Mouse (Mus musculus) intestine, embryonic 14.5 days (tissue): Measurements from ENCODE around the gene Tas1r2. TPM values are rescaled to one million over a fixed set of nuclear protein-coding genes. Genes with fewer than 3 reads are reported as not detected.

Source experiments
- ATAC-seq: fragments of 200-750 bp; cut with Nextera tagmentation; replicated peaks from 2 replicates; pipeline ENCODE4 v1.8.0; 2017; ENCODE audit warnings: low read depth, moderate number of reproducible peaks, moderate TSS enrichment, moderate library complexity; ENCODE audit not compliant: low FRiP score, low TSS enrichment
- DNase-seq: peaks from one replicate; pipeline ENCODE4 v3.0.0-alpha.2; 2018; ENCODE audit warnings: low spot score
- H3K27ac ChIP-seq: fragments of 300-500 bp; sonication (generic); 2 replicates; pipeline ENCODE4 v1.5.1; 2014; ENCODE audit warnings: low read depth, mild to moderate bottlenecking, control low read depth
- H3K27me3 ChIP-seq: fragments of 300-500 bp; sonication (generic); replicated peaks from 2 replicates; pipeline ENCODE4 v1.6.1; 2014; ENCODE audit warnings: low read length, control low read depth; ENCODE audit not compliant: control insufficient read depth, insufficient read depth
- H3K36me3 ChIP-seq: fragments of 300-500 bp; sonication (generic); 2 replicates; pipeline ENCODE4 v1.6.1; 2014; ENCODE audit warnings: low read length, control low read depth; ENCODE audit not compliant: control insufficient read depth, insufficient read depth
- H3K4me1 ChIP-seq: fragments of 300-500 bp; sonication (generic); replicated peaks from 2 replicates; pipeline ENCODE4 v1.6.1; 2014; ENCODE audit warnings: low read length, control low read depth, mixed read lengths; ENCODE audit not compliant: control insufficient read depth, insufficient read depth
- H3K4me2 ChIP-seq: fragments of 300-500 bp; sonication (generic); 2 replicates; pipeline ENCODE4 v1.6.1; 2014; ENCODE audit warnings: low read length
- H3K4me3 ChIP-seq: fragments of 300-500 bp; sonication (generic); 2 replicates; pipeline ENCODE4 v1.5.1; 2014; ENCODE audit warnings: low read depth, low read length, control low read depth, mixed read lengths
- H3K9ac ChIP-seq: fragments of 300-500 bp; sonication (generic); 2 replicates; pipeline ENCODE4 v1.6.1; 2014; ENCODE audit warnings: mild to moderate bottlenecking, low read length
- H3K9me3 ChIP-seq: fragments of 300-500 bp; sonication (generic); 2 replicates; pipeline ENCODE4 v1.6.1; 2016; ENCODE audit warnings: low read length, control low read depth; ENCODE audit not compliant: control insufficient read depth
- WGBS: fragments of 180-500 bp; shearing (Covaris S2); extraction: QIAGEN DNeasy Blood & Tissue Kit; methylation state at CpG from one replicate; pipeline ENCODE4 v1.1.7; 2014; 5-methylcytosine and 5-hydroxymethylcytosine counted together
- polyA plus RNA-seq: library from polyadenylated mRNA; unstranded; fragments of >200 nt; fragmentation: Nextera tagmentation; extraction: Ambion mirVana; gene quantifications from 2 replicates; pipeline ENCODE4 v1.2.1, GENCODE M21; 2014

Gene Tas1r2
- polyA plus RNA-seq, 1 experiment from 2014 or later: not detected

- no peak overlapping the region for H3K9ac ChIP-seq
- H3K4me2 ChIP-seq: no peak overlapping the region
- no peak overlapping the region for H3K27ac ChIP-seq
- H3K9me3 ChIP-seq: no peaks in the 10 kb centered on the region
- WGBS: 43% methylated on average over 8 of the region's 8 CpGs
- DNase-seq: no peak
- no peaks in the 10 kb centered on the region; the same call in 1 of the 2 replicates for H3K4me1 ChIP-seq
- H3K27me3 ChIP-seq: 0 out of 2 replicates have a peak, but pooled peaks cover 3% of the 10 kb centered on the region
- no peak overlapping the region for H3K4me3 ChIP-seq
- no peak for ATAC-seq
- H3K36me3 ChIP-seq: no peaks in the 10 kb centered on the region
These were observed 45.3 kb downstream of the Tas1r2 start for GRCm38 (mm10) chr4:139698602-139699001.

GRCm38 (mm10) chr4:139702914-139703313 is 49.6 kb downstream of the Tas1r2 start:
- no peak overlapping the region for H3K4me2 ChIP-seq
- H3K9ac ChIP-seq: no peak overlapping the region
- no peak for DNase-seq
- H3K4me1 ChIP-seq: no peaks in the 10 kb centered on the region
- no peak overlapping the region for H3K27ac ChIP-seq
- H3K27me3 ChIP-seq: no peaks in the 10 kb centered on the region
- H3K36me3 ChIP-seq: no peaks in the 10 kb centered on the region
- ATAC-seq: no peak
- no peaks in the 10 kb centered on the region for H3K9me3 ChIP-seq
- 51% methylated on average over 4 of the region's 4 CpGs for WGBS
- H3K4me3 ChIP-seq: no peak overlapping the region

- Histone ChIP-seq H3K4me2 (no peak overlapping the region), H3K4me3 (no peak overlapping the region), H3K9ac (no peak overlapping the region), H3K36me3 (no peaks in the 10 kb centered on the region), H3K27me3 (no peaks in the 10 kb centered on the region), H3K4me1 (no peaks in the 10 kb centered on the region), H3K9me3 (no peaks in the 10 kb centered on the region), H3K27ac (no peak overlapping the region)
- no peak for DNase-seq
- ATAC-seq: no peak
- 81% methylated on average over 11 of the region's 11 CpGs for WGBS
These were observed 50.1 kb downstream of the Tas1r2 start for GRCm38 (mm10) chr4:139703468-139703867.

GRCm38 (mm10) chr4:139705986-139706385 is 52.6 kb downstream of the Tas1r2 start:
- Histone ChIP-seq H3K9ac (no peak overlapping the region), H3K27me3 (no peaks in the 10 kb centered on the region), H3K9me3 (no peaks in the 10 kb centered on the region), H3K27ac (no peak overlapping the region), H3K4me2 (no peak overlapping the region), H3K4me1 (no peaks in the 10 kb centered on the region), H3K36me3 (no peaks in the 10 kb centered on the region), H3K4me3 (no peak overlapping the region)
- no peak for ATAC-seq
- no peak for DNase-seq
- WGBS: 85% methylated on average over 5 of the region's 5 CpGs

- ATAC-seq (no peak), DNase-seq (no peak)
- Histone ChIP-seq H3K9me3 (no peaks in the 10 kb centered on the region), H3K27ac (no peak overlapping the region), H3K36me3 (no peaks in the 10 kb centered on the region), H3K4me2 (no peak overlapping the region), H3K27me3 (no peaks in the 10 kb centered on the region), H3K9ac (no peak overlapping the region), H3K4me3 (no peak overlapping the region), H3K4me1 (no peaks in the 10 kb centered on the region)
- WGBS: 48% methylated on average over 25 of the region's 25 CpGs
These were observed 57.4 kb downstream of the Tas1r2 start for GRCm38 (mm10) chr4:139710467-139711334.

- no peak overlapping the region for H3K27ac ChIP-seq
- no peaks in the 10 kb centered on the region for H3K4me1 ChIP-seq
- WGBS: 37% methylated on average over 13 of the region's 13 CpGs
- H3K27me3 ChIP-seq: 0 out of 2 replicates have a peak, but pooled peaks cover 2% of the 10 kb centered on the region
- DNase-seq (no peak), ATAC-seq (no peak)
- no peak overlapping the region for H3K4me2 ChIP-seq
- no peaks in the 10 kb centered on the region for H3K9me3 ChIP-seq
- no peak overlapping the region for H3K4me3 ChIP-seq
- H3K36me3 ChIP-seq: no peaks in the 10 kb centered on the region
- no peak overlapping the region for H3K9ac ChIP-seq
These were observed 62.0 kb downstream of the Tas1r2 start for GRCm38 (mm10) chr4:139715241-139715932.

GRCm38 (mm10) chr4:139716477-139717169 is 63.3 kb downstream of the Tas1r2 start:
- ATAC-seq (no peak), DNase-seq (no peak)
- 0 out of 2 replicates have a peak, but pooled peaks cover 2% of the 10 kb centered on the region for H3K27me3 ChIP-seq
- no peaks in the 10 kb centered on the region for H3K36me3 ChIP-seq
- no peaks in the 10 kb centered on the region for H3K9me3 ChIP-seq
- WGBS: 85% methylated on average over 10 of the region's 10 CpGs
- no peak overlapping the region for H3K9ac ChIP-seq
- H3K27ac ChIP-seq: no peak overlapping the region
- H3K4me2 ChIP-seq: no peak overlapping the region
- no peak overlapping the region for H3K4me3 ChIP-seq
- no peaks in the 10 kb centered on the region for H3K4me1 ChIP-seq

- Histone ChIP-seq H3K4me2 (no peak overlapping the region), H3K27ac (no peak overlapping the region), H3K4me3 (no peak overlapping the region), H3K9me3 (no peaks in the 10 kb centered on the region), H3K27me3 (0 out of 2 replicates have a peak, but pooled peaks cover 2% of the 10 kb centered on the region), H3K4me1 (no peaks in the 10 kb centered on the region), H3K9ac (no peak overlapping the region), H3K36me3 (no peaks in the 10 kb centered on the region)
- WGBS: 74% methylated on average over 5 of the region's 5 CpGs
- DNase-seq: no peak
- no peak for ATAC-seq
These were observed 65.6 kb downstream of the Tas1r2 start for GRCm38 (mm10) chr4:139718978-139719377.
